Mouse (Mus musculus): ENCODE data around the gene Slc25a33. TPM values are rescaled to one million over a fixed set of nuclear protein-coding genes. Genes with fewer than 3 reads are reported as not detected.
"Not testable (repeated sequence)": the region's sequence is repeated elsewhere in the genome, so short reads cannot be mapped to it uniquely, and the experiment has no call there.

Gene Slc25a33
- total RNA-seq (2021): 10 to 100 TPM; 11.3 to 11.7 TPM
- long read RNA-seq, experiment 1, transcript Slc25a33-201 (7 exons, 1,887 nt): major isoform, 14 of 15 reads
- long read RNA-seq, experiment 1, partial matches to known transcripts: 1 of 15 reads
- long read RNA-seq, experiment 1, other reads (novel, unspliced or antisense): 0 of 15 reads
- long read RNA-seq, experiment 2, transcript Slc25a33-201 (7 exons, 1,887 nt): major isoform, 17 of 18 reads
- long read RNA-seq, experiment 2, partial matches to known transcripts: 0 of 18 reads
- long read RNA-seq, experiment 2, other reads (novel, unspliced or antisense): 1 of 18 reads

DNA sequence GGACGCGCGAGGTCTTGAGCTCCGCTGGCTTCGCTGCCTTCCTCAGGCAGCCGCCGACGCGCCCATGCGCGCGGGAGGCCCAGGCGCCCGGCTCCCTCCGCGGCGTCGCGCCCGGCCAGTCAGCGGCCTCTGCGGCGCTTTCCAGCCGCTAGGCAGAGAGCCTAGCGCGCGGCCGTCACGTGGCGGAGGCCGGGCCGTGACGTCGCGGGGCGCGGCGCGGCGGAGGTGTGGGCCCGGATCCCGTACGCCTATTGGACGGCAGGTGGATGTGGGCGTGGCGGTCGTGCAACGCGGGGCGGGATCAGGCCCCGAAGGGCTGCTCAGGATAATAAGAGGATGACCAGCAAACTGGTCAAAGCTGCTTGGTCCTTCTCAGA lies at the start of gene Slc25a33:
Gene Slc25a33 (minus strand): TSS at position 184 of the 377 bp plus-strand sequence.
- peak within 1 kb of the TSS; percentile 99 for H3K27ac ChIP-seq
- intact Hi-C loops (cut with DNase I): loop anchor here (2.0 kb wide), 1 partner anchor 17 kb away; no protein-coding TSS in a partner anchor
- DNase-seq: peak; percentile 99

GRCm38 (mm10) chr4:149822586-149823196 lies 48.6 kb upstream of the Slc25a33 start:
- no peak for TF ChIP-seq CTCF (IDR thresholded peaks at IDR 0.05)
- intact Hi-C loops (cut with DNase I): no loop called here
- no peak for DNase-seq
- no peak overlapping the region for H3K4me3 ChIP-seq
- peak overlapping the region; percentile 73 for H3K27ac ChIP-seq

More for the DNA sequence above, at the start of gene Slc25a33:
- TF ChIP-seq CTCF (IDR thresholded peaks at IDR 0.05): peak; percentile 9; the same call in 1 of the 2 replicates
- peak within 1 kb of the TSS; percentile 96 for H3K4me3 ChIP-seq

DNA sequence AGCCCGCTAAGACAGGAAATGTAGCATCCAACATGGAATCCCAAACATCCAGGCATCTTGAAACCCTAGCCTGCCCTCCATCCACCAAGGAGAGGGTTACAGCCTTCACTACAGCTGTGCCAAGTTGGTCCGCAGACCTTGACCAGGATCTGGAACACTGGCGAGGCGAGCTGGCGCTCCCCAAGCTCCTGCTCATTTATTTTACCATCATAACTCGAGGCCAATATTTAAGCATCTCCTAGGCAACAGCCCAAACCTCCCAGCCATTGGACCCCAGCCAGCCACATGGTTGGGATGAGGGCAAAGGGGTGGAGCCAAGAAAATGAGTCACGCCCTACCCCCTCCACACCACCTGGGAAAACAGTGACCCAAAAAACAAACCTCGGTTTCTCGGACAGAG lies 48.0 kb upstream of the Slc25a33 start:
- H3K4me3 ChIP-seq: no peak overlapping the region

GRCm38 (mm10) chr4:149820569-149820968 lies 46.5 kb upstream of the Slc25a33 start:
- peak overlapping the region; percentile 81 for H3K27ac ChIP-seq
- intact Hi-C loops (cut with DNase I): no loop called here

More for the DNA sequence above, 48.0 kb upstream of the Slc25a33 start:
- TF ChIP-seq CTCF (IDR thresholded peaks at IDR 0.05): no peak
- H3K27ac ChIP-seq: peak overlapping the region; percentile 73
- DNase-seq: peak; percentile 79
- intact Hi-C loops (cut with DNase I): no loop called here

DNA sequence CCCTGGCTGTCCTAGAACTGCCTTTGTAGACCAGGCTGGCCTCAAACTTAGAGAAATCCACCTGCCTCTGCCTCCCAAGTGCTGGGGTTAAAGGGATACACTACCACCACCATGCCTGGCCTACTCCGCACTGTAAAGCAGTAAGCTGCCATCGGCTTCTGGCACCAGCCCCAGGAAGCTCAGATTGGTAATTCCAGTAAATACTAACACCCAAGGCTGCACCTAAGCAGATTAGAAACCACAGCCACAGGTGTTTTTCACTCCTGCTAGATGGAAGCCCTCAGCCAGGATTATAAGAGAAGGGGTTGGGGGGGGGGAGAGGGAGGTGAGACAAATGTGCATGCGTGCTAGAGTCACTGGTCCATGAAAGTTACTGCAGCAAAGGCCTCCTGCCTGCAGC lies 45.1 kb upstream of the Slc25a33 start:
- no peak for DNase-seq
- intact Hi-C loops (cut with DNase I): no loop called here
- H3K27ac ChIP-seq: no peak overlapping the region
- no peak overlapping the region for H3K4me3 ChIP-seq
- TF ChIP-seq CTCF (IDR thresholded peaks at IDR 0.05): no peak

More at GRCm38 (mm10) chr4:149820569-149820968, 46.5 kb upstream of the Slc25a33 start:
- TF ChIP-seq CTCF (IDR thresholded peaks at IDR 0.05): no peak
- H3K4me3 ChIP-seq: no peak overlapping the region
- peak; percentile 92 for DNase-seq

GRCm38 (mm10) chr4:149816598-149816997 lies 42.5 kb upstream of the Slc25a33 start:
- intact Hi-C loops (cut with DNase I): no loop called here
- no peak for TF ChIP-seq CTCF (IDR thresholded peaks at IDR 0.05)
- no peak overlapping the region for H3K4me3 ChIP-seq
- peak; percentile 57 for DNase-seq
- H3K27ac ChIP-seq: peak overlapping the region; percentile 69

DNA sequence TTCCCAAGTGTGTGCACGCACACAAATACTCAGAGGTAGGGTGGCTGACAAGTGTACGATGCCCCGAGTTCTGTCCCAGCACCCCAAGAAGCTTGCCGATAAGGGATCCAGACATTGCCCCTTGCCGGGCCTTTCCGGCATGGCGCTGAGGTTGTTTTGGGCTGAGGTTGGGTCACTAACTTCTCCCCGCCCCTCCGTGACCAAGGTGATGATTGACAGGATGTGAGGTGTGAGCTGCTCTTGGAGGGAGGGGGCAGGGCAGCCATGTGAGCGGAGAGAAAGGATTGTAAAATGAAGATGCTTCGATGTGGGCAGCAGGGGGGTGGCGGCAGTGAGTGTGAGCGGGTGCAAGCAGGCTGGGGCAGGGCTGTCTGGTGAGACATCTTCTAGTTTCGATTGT lies 41.5 kb upstream of the Slc25a33 start:
- no peak overlapping the region for H3K27ac ChIP-seq
- TF ChIP-seq CTCF (IDR thresholded peaks at IDR 0.05): no peak
- H3K4me3 ChIP-seq: no peak overlapping the region
- no peak for DNase-seq
- intact Hi-C loops (cut with DNase I): no loop called here

DNA sequence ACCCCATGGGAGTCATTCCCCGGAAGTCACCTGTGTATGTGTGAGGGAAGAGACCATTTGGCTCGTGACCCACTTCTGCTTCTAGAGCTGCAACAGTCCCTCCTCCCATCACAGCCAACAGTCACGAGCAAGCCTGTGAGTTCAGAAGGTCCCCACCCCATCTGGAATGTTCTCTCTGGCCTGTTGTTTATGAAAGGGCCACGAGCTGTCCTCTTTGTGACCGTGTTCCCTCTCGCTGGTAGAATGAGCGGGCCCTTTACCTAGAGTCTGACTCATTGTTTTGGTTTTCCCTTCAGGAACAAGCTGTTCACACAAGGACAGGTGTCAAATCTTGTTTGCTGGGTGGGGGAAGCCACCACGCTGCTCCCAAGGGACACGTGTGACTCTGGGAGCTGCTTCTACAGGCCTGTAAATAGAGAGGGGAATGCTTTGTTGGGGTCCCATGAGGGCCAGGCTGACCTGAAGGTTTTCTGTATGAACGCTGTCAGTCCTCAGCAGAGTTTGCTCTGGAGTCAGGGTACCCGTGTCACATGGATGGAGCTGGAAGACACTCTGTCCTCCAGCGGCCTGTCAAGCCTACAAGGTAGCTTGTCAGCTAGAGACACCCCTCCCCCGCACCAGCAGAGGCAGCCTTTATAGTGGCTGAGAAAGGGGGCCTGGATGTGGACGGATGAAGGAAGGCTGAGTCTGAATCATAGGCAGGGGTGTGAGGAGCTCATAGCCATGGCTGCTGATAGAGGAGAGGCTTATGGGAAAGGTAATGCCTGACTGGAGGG lies 39.5 kb upstream of the Slc25a33 start:
- intact Hi-C loops (cut with DNase I): no loop called here
- H3K27ac ChIP-seq: peak overlapping the region; percentile 12
- TF ChIP-seq CTCF (IDR thresholded peaks at IDR 0.05): no peak
- no peak overlapping the region for H3K4me3 ChIP-seq
- no peak for DNase-seq

DNA sequence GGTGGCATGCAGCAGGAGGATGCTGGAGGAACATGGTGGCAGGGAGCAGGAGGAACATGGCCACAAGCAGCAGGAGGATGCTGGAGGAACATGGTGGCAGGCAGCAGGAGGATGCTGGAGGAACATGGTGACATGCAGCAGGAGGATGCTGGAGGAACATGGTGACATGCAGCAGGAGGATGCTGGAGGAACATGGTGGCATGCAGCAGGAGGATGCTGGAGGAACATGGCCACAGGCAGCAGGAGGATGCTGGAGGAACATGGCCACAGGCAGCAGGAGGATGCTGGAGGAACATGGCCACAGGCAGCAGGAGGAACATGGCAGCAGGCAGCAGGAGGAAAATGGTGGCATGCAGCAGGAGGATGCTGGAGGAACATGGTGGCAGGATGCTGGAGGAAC lies 36.3 kb upstream of the Slc25a33 start:
- intact Hi-C loops (cut with DNase I); H3K4me3 ChIP-seq: not testable (repeated sequence)
- peak; percentile 55 for DNase-seq

DNA sequence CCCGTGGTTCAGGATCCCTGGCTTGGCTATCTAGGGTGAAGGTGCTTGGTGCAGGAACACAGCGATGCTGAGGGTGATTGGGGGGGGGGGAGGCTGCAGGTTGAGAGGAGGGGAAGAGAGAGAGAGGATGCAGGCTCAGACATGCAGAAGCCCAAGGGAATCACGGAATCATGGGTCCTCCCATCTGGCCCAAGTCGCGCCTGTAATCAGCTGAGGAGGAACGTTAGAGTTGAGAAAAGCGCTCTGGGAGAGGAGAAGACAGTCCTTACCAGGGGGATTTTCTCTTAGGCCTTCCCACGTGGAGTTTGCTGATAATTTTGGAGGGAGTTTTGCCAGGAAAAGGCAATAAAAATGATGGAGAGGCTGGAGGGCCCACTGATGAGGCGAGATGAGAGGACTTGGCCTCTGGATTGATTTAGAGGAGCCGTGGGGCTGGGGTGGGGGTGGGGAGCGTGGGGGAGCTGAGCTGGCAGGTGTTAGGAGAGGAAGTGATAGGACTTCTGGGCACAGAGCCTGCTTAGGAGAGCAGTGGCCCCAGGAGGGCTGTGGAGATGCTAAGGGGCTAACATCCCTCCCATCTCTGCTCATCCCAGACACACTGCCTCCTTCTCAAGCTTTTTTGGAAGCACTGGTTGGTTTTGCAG lies 34.6 kb upstream of the Slc25a33 start:
- intact Hi-C loops (cut with DNase I): loop anchor here (2.0 to 10.0 kb wide), 4 partner anchors 28 to 286 kb away; no protein-coding TSS in a partner anchor
- TF ChIP-seq CTCF (IDR thresholded peaks at IDR 0.05): no peak
- Histone ChIP-seq H3K4me3 (no peak overlapping the region), H3K27ac (peak overlapping the region; percentile 16; the same call in 1 of the 2 replicates)
- no peak for DNase-seq

More for the DNA sequence above, 36.3 kb upstream of the Slc25a33 start:
- H3K27ac ChIP-seq: not testable (repeated sequence)

DNA sequence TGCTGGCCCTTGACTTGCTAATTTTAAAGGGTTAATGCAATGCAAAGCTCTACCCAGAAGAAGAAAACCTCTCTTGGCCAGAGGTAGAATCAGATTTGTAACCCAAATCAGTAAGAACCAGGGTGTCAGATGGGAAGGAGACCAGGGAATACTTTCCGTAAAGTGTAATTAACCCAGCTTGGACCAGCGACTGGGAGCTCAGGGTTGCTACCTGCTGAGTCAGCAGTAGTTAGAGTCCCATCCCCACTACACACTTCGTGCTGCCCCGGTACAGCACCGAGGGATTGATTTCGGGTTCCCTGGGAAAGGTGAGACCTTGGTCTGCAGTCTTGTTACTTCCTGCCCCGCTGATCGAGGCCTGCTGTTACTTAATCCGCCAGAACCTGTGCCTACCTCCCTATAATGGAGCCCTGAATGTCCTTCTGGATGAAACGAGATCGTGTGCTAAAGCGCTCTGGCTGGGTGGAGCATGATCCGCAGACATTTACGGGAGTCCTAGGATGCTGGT lies 34.0 kb upstream of the Slc25a33 start:
- no peak overlapping the region for H3K4me3 ChIP-seq
- intact Hi-C loops (cut with DNase I): loop anchor here (2.0 to 10.0 kb wide), 4 partner anchors 29 to 287 kb away; no protein-coding TSS in a partner anchor
- no peak for TF ChIP-seq CTCF (IDR thresholded peaks at IDR 0.05)
- DNase-seq: no peak
- peak overlapping the region; percentile 16; the same call in 1 of the 2 replicates for H3K27ac ChIP-seq

Data from gastrocnemius, adult 2 months (tissue).